Mouse (Mus musculus) liver, embryonic 14.5 days (tissue): ENCODE measurements around the gene Hoxb4. TPM values are rescaled to one million over a fixed set of nuclear protein-coding genes. Genes with fewer than 3 reads are reported as not detected.
A peak's percentile ranks its signal among the peaks of the same experiment; 100 is the strongest.

ENCODE experiments used
- ATAC-seq: fragments of 200-750 bp; cut with Nextera tagmentation; 2 replicates; pipeline ENCODE4 v1.8.0; 2017; ENCODE audit warnings: moderate number of reproducible peaks, mild to moderate bottlenecking, moderate library complexity; ENCODE audit not compliant: insufficient read depth
- DNase-seq, 3 experiments: peaks; one replicate each; pipeline ENCODE4 v3.0.0-alpha.2; 2012 to 2013; ENCODE audit warnings: low read depth in 3 of 3, low spot score in 3 of 3
- H3K27ac ChIP-seq: fragments of 300-500 bp; sonication (generic); 2 replicates; pipeline ENCODE4 v1.5.1; 2014; ENCODE audit warnings: moderate library complexity, mild to moderate bottlenecking, control low read depth, inconsistent platforms
- H3K27me3 ChIP-seq: fragments of 300-500 bp; sonication (generic); 2 replicates; pipeline ENCODE4 v1.6.1; 2014; ENCODE audit warnings: mild to moderate bottlenecking, low read length, moderate library complexity; ENCODE audit not compliant: control insufficient read depth, insufficient read depth
- H3K36me3 ChIP-seq: fragments of 300-500 bp; sonication (generic); replicated peaks from 2 replicates; pipeline ENCODE4 v1.6.1; 2014; ENCODE audit warnings: low read depth; ENCODE audit not compliant: control insufficient read depth, insufficient read depth
- H3K4me1 ChIP-seq, 2 experiments: fragments of 200-500 bp in 1 of 2; fragments of 300-500 bp in 1 of 2; sonication (generic) in 1 of 2; replicated peaks; 2 replicates each; pipeline ENCODE4 v1.6.1; 2012 to 2014; ENCODE audit warnings: antibody characterized with exemption in 1 of 2, inconsistent platforms in 1 of 2, low read length in 1 of 2; ENCODE audit not compliant: control insufficient read depth in 2 of 2, insufficient read depth in 2 of 2
- H3K4me2 ChIP-seq: fragments of 300-500 bp; sonication (generic); 2 replicates; pipeline ENCODE4 v1.6.1; 2014; ENCODE audit warnings: low read depth, mild to moderate bottlenecking, control low read depth, moderate library complexity
- H3K4me3 ChIP-seq, 2 experiments: fragments of 200-500 bp in 1 of 2; fragments of 300-500 bp in 1 of 2; sonication (generic) in 1 of 2; 2 replicates each; pipeline ENCODE4 v1.5.1; 2012 to 2014; ENCODE audit warnings: low read depth in 2 of 2, low read length in 2 of 2, mild to moderate bottlenecking in 2 of 2, control low read depth in 1 of 2, inconsistent platforms in 1 of 2, moderate library complexity in 1 of 2; ENCODE audit not compliant: insufficient read depth in 1 of 2
- H3K9ac ChIP-seq: fragments of 300-500 bp; sonication (generic); replicated peaks from 2 replicates; pipeline ENCODE4 v1.6.1; 2014; ENCODE audit warnings: mild to moderate bottlenecking, control low read depth, moderate library complexity
- H3K9me3 ChIP-seq: fragments of 300-500 bp; sonication (generic); 2 replicates; pipeline ENCODE4 v1.6.1; 2016; ENCODE audit warnings: low read length, mixed read lengths; ENCODE audit not compliant: control insufficient read depth
- CTCF ChIP-seq: IDR thresholded peaks from 2 replicates; pipeline ENCODE4 v1.5.1; 2016; ENCODE audit warnings: antibody characterized with exemption, low read depth, control low read depth
- EP300 ChIP-seq: IDR thresholded peaks from 2 replicates; pipeline ENCODE4 v1.6.1; 2016; ENCODE audit warnings: antibody characterized with exemption, low read depth
- WGBS: fragments of 180-500 bp; shearing (Covaris S2); extraction: QIAGEN DNeasy Blood & Tissue Kit; methylation state at CpG from one replicate; pipeline ENCODE4 v1.1.7; 2014; ENCODE audit not compliant: insufficient replicate concordance; 5-methylcytosine and 5-hydroxymethylcytosine counted together
- polyA plus RNA-seq, 2 experiments: library from polyadenylated mRNA; depleted of rRNA in 1 of 2; stranded (reverse) in 1 of 2; unstranded in 1 of 2; fragments of >200 nt; fragmentation: Nextera tagmentation in 1 of 2; extraction: Ambion mirVana in 1 of 2; gene quantifications; 2 replicates each; pipeline versions ENCODE4 v1.2.1 to v1.2.3; 2012 to 2014

The Hoxb4 gene
- polyA plus RNA-seq, 2 experiments, result 0.06 to 0.48 TPM

- no peak for ATAC-seq
- Histone ChIP-seq H3K27ac (no peak overlapping the region), H3K9ac (no peak overlapping the region), H3K4me1 (no peaks in the 10 kb centered on the region), H3K9me3 (no peaks in the 10 kb centered on the region), H3K36me3 (no peaks in the 10 kb centered on the region), H3K4me3 (no peak overlapping the region), H3K4me2 (no peak overlapping the region; the same call in 1 of the 2 replicates), H3K27me3 (peaks cover 95% of the 10 kb centered on the region)
- 24% methylated on average over 20 of the region's 20 CpGs for WGBS
- DNase-seq, result no peak
- TF ChIP-seq CTCF (no peak), EP300 (no peak)
Observed at GRCm38 (mm10) chr11:96310183-96310938, 7.7 kb upstream of the Hoxb4 start.

- peaks cover 95% of the 10 kb centered on the region for H3K27me3 ChIP-seq
- ATAC-seq (no peak), DNase-seq (no peak)
- no peaks in the 10 kb centered on the region for H3K4me1 ChIP-seq
- 10% methylated on average over 6 of the region's 6 CpGs for WGBS
- H3K4me3 ChIP-seq, result peak overlapping the region in 1 of 2 experiments; percentile 26; a peak in 2 of 4 replicates
- no peak overlapping the region for H3K27ac ChIP-seq
- no peaks in the 10 kb centered on the region for H3K36me3 ChIP-seq
- H3K9ac ChIP-seq, result no peak overlapping the region
- H3K9me3 ChIP-seq, result no peaks in the 10 kb centered on the region
- peak overlapping the region; percentile 37 for H3K4me2 ChIP-seq
- TF ChIP-seq CTCF (no peak), EP300 (no peak)
Observed at GRCm38 (mm10) chr11:96311097-96311496, 7.0 kb upstream of the Hoxb4 start.

GRCm38 (mm10) chr11:96311520-96312417, 6.3 kb upstream of the Hoxb4 start:
- peaks cover 95% of the 10 kb centered on the region for H3K27me3 ChIP-seq
- WGBS, result 3% methylated on average over 31 of the region's 31 CpGs
- H3K27ac ChIP-seq, result no peak overlapping the region
- H3K36me3 ChIP-seq, result no peaks in the 10 kb centered on the region
- no peak overlapping the region for H3K9ac ChIP-seq
- peak overlapping the region in 1 of 2 experiments; percentile 26; a peak in 3 of 4 replicates for H3K4me3 ChIP-seq
- TF ChIP-seq EP300 (no peak), CTCF (peak; percentile 66)
- DNase-seq (peak in 1 of 3 experiments; percentile 16), ATAC-seq (no peak)
- no peaks in the 10 kb centered on the region for H3K9me3 ChIP-seq
- no peaks in the 10 kb centered on the region for H3K4me1 ChIP-seq
- peak overlapping the region; percentile 37 for H3K4me2 ChIP-seq

GRCm38 (mm10) chr11:96313134-96313533, 4.9 kb upstream of the Hoxb4 start:
- Histone ChIP-seq H3K36me3 (no peaks in the 10 kb centered on the region), H3K4me1 (no peaks in the 10 kb centered on the region), H3K9me3 (no peaks in the 10 kb centered on the region), H3K4me2 (no peak overlapping the region), H3K9ac (no peak overlapping the region), H3K27me3 (peaks cover 98% of the 10 kb centered on the region), H3K4me3 (no peak overlapping the region), H3K27ac (no peak overlapping the region)
- ATAC-seq, result no peak
- TF ChIP-seq EP300 (no peak), CTCF (no peak)
- 30% methylated on average over 2 of the region's 2 CpGs for WGBS
- no peak for DNase-seq
